Mouse (Mus musculus) heart, embryonic 12.5 days (tissue): ENCODE measurements at regions not wholly inside any gene's neighbourhood (a gene's known extent, or its start where the extent isn't known, plus 50 kb on each side); places are given as distances from the start of the nearest gene placed in this dataset.

Experiments
- ATAC-seq: fragments of 200-750 bp; cut with Nextera tagmentation; 2 replicates; pipeline ENCODE4 v1.8.0; 2017; ENCODE audit warnings: moderate TSS enrichment, moderate library complexity; ENCODE audit not compliant: insufficient number of reproducible peaks, low FRiP score
- H3K27ac ChIP-seq: fragments of 300-500 bp; sonication (generic); 2 replicates; pipeline ENCODE4 v1.5.1; 2016; ENCODE audit warnings: mild to moderate bottlenecking, moderate library complexity; ENCODE audit not compliant: poor library complexity, severe bottlenecking
- H3K27me3 ChIP-seq: fragments of 300-500 bp; sonication (generic); replicated peaks from 2 replicates; pipeline ENCODE4 v1.6.1; 2016; ENCODE audit warnings: mild to moderate bottlenecking, moderate library complexity
- H3K36me3 ChIP-seq: fragments of 300-500 bp; sonication (generic); 2 replicates; pipeline ENCODE4 v1.6.1; 2016; ENCODE audit warnings: mild to moderate bottlenecking, moderate library complexity
- H3K4me1 ChIP-seq: fragments of 300-500 bp; sonication (generic); replicated peaks from 2 replicates; pipeline ENCODE4 v1.6.1; 2016; ENCODE audit warnings: mild to moderate bottlenecking
- H3K4me2 ChIP-seq: fragments of 300-500 bp; sonication (generic); 2 replicates; pipeline ENCODE4 v1.6.1; 2016; ENCODE audit warnings: mild to moderate bottlenecking, moderate library complexity
- H3K4me3 ChIP-seq: fragments of 300-500 bp; sonication (generic); 2 replicates; pipeline ENCODE4 v1.5.1; 2016; ENCODE audit warnings: mild to moderate bottlenecking
- H3K9ac ChIP-seq: fragments of 300-500 bp; sonication (generic); 2 replicates; pipeline ENCODE4 v1.6.1; 2016; ENCODE audit warnings: mild to moderate bottlenecking, moderate library complexity
- H3K9me3 ChIP-seq: fragments of 300-500 bp; sonication (generic); replicated peaks from 2 replicates; pipeline ENCODE4 v1.6.1; 2016; ENCODE audit warnings: mild to moderate bottlenecking, moderate library complexity
- WGBS: fragments of 180-500 bp; shearing (Covaris S2); methylation state at CpG from one replicate; pipeline ENCODE4 v1.1.7; 2016; 5-methylcytosine and 5-hydroxymethylcytosine counted together

DNA sequence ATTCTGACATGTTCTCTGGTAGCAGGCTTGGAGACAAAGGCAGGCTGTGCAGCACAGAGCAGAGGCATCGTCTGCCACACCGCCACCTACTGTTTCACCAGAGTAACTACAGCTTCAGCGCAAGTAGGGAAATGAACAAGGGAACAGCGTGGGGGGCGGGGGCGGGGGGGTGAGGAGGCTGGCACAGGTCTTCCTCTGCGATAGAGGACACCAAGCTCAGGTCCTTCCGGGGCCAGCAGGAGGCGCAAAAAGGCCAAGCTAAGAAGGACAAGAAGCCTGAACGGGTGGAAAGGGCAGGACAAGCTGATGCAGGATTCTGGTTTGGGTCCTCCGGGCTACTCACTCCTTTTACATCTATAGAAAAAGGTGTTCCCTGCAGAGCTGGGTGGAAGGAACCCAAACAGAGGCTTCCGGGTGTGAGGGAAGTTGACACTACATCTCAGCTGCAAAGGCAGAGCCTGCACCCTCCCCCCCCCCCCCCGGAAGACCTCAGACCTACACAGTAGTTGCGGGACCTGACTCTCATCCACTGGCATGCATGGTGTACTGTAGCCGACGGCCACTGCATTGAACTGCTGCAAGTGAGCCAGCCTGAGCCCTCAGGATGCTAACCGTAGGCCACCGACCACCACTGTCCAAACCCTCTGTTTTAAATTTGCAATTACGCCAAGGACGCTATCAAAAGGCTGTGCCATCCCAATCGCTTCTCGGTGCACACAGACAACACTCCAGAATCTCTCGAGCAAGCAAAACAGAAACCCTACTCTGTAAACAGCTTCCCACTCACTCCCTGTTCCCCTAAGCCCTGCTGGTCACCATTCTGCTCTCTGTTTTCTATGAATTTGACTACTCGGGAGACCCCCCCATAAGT is 2396.6 kb upstream of the 5930422O12Rik start:
- Histone ChIP-seq H3K27ac (0 out of 2 replicates have a peak overlapping the region, but pooled peaks have one; percentile 32), H3K4me1 (0 out of 2 replicates have a peak, but pooled peaks cover 6% of the 10 kb centered on the region), H3K9ac (peak overlapping the region; percentile 57), H3K4me3 (peak overlapping the region; percentile 46), H3K27me3 (no peaks in the 10 kb centered on the region), H3K36me3 (no peaks in the 10 kb centered on the region), H3K4me2 (peak overlapping the region; percentile 70), H3K9me3 (no peaks in the 10 kb centered on the region)
- 9% methylated on average over 24 of the region's 24 CpGs for WGBS
- peak; percentile 84 for ATAC-seq

GRCm38 (mm10) chr8:31033281-31033680 is 2395.2 kb upstream of the 5930422O12Rik start:
- no peak overlapping the region for H3K27ac ChIP-seq
- no peak for ATAC-seq
- H3K4me2 ChIP-seq = peak overlapping the region; percentile 70
- no peaks in the 10 kb centered on the region for H3K36me3 ChIP-seq
- no peaks in the 10 kb centered on the region for H3K27me3 ChIP-seq
- H3K4me3 ChIP-seq = peak overlapping the region; percentile 52
- peak overlapping the region; percentile 64 for H3K9ac ChIP-seq
- 7% methylated on average over 13 of the region's 13 CpGs for WGBS
- H3K9me3 ChIP-seq = no peaks in the 10 kb centered on the region
- 0 out of 2 replicates have a peak, but pooled peaks cover 6% of the 10 kb centered on the region for H3K4me1 ChIP-seq

DNA sequence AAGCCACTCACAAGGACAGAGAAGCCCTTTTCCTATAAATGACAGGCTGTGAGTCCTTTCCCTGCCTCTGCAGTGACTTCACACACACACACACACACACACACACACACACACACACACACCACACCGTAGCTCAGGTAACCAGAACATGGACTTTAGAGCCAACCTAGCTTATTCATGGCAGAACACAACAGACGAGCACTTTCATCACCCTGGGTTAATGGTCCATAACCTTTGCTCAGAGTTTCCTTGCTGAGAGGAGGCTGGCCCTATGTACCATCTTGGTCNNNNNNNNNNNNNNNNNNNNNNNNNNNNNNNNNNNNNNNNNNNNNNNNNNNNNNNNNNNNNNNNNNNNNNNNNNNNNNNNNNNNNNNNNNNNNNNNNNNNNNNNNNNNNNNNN is 2391.6 kb upstream of the 5930422O12Rik start:
- 0 out of 2 replicates have a peak, but pooled peaks cover 6% of the 10 kb centered on the region for H3K4me1 ChIP-seq
- no peak overlapping the region for H3K9ac ChIP-seq
- H3K9me3 ChIP-seq = no peaks in the 10 kb centered on the region
- no peak for ATAC-seq
- H3K4me2 ChIP-seq = no peak overlapping the region
- H3K4me3 ChIP-seq = no peak overlapping the region
- H3K27ac ChIP-seq = no peak overlapping the region
- 87% methylated on average over 2 of the region's 2 CpGs for WGBS
- H3K27me3 ChIP-seq = no peaks in the 10 kb centered on the region
- no peaks in the 10 kb centered on the region for H3K36me3 ChIP-seq
